Mouse (Mus musculus) G1E (cell line): ENCODE results near the gene Dmgdh. TPM values are rescaled to one million over a fixed set of nuclear protein-coding genes. Genes with fewer than 3 reads are reported as not detected.

Experiments
- ATAC-seq: 2 replicates; pipeline ENCODE4 v1.8.0; 2016; ENCODE audit warnings: mild to moderate bottlenecking; ENCODE audit not compliant: insufficient number of reproducible peaks, poor library complexity, low FRiP score, severe bottlenecking; ENCODE audit errors: extremely low read depth
- DNase-seq: peaks from one replicate; pipeline ENCODE4 v3.0.0; 2012; ENCODE audit warnings: low spot score
- H3K27me3 ChIP-seq: 2 replicates; pipeline ENCODE4 v1.6.1; 2012; ENCODE audit warnings: mild to moderate bottlenecking, low read length, inconsistent platforms; ENCODE audit not compliant: insufficient read depth
- H3K36me3 ChIP-seq: replicated peaks from 2 replicates; pipeline ENCODE3; 2012; ENCODE audit warnings: mild to moderate bottlenecking, inconsistent platforms
- H3K4me1 ChIP-seq: 2 replicates; pipeline ENCODE4 v1.6.1; 2012; ENCODE audit warnings: low read depth, low read length, inconsistent platforms, mixed read lengths; ENCODE audit not compliant: insufficient read depth
- H3K4me3 ChIP-seq: 2 replicates; pipeline ENCODE4 v1.5.1; 2012; ENCODE audit warnings: low read depth, mild to moderate bottlenecking, inconsistent platforms, low read length, moderate library complexity, mixed read lengths
- H3K9me3 ChIP-seq: replicated peaks from 2 replicates; pipeline ENCODE4 v1.6.1; 2012; ENCODE audit warnings: inconsistent platforms
- CTCF ChIP-seq: IDR thresholded peaks from 2 replicates; pipeline ENCODE4 v1.5.1; 2012; ENCODE audit warnings: low read depth, low read length, inconsistent platforms, mixed read lengths
- GATA1 ChIP-seq: IDR thresholded peaks from 2 replicates; pipeline ENCODE4 v1.6.1; 2012; ENCODE audit warnings: borderline replicate concordance, low read length, inconsistent platforms, mixed read lengths
- GATA2 ChIP-seq: IDR thresholded peaks from 2 replicates; pipeline ENCODE4 v1.6.1; 2012; ENCODE audit warnings: low read depth, low read length, inconsistent platforms, borderline replicate concordance
- POLR2AphosphoS5 ChIP-seq: IDR thresholded peaks from 2 replicates; pipeline ENCODE4 v1.6.1; 2012; ENCODE audit warnings: low read depth, low read length, inconsistent platforms; ENCODE audit not compliant: insufficient replicate concordance
- TAL1 ChIP-seq: conservative IDR thresholded peaks from 2 replicates; pipeline ENCODE4 v1.6.1; 2012; ENCODE audit warnings: low read depth, low read length, inconsistent platforms, mixed read lengths
- polyA plus RNA-seq: library from polyadenylated mRNA; stranded (reverse); fragments of >175 nt; gene quantifications from 2 replicates; pipeline ENCODE4 v1.2.3, GENCODE M21; 2012
- total RNA-seq, 2 experiments: library from RNA; stranded (forward) in 1 of 2; stranded (reverse) in 1 of 2; fragments of 200-1000 nt in 1 of 2; fragments of >200 nt in 1 of 2; fragmentation: Nextera tagmentation in 1 of 2; gene quantifications; 2 replicates each; pipeline ENCODE4 v1.2.3; 2014 to 2017

Gene Dmgdh
- total and polyA plus RNA-seq, 3 experiments, result 0.05 TPM; not detected in 2

DNA sequence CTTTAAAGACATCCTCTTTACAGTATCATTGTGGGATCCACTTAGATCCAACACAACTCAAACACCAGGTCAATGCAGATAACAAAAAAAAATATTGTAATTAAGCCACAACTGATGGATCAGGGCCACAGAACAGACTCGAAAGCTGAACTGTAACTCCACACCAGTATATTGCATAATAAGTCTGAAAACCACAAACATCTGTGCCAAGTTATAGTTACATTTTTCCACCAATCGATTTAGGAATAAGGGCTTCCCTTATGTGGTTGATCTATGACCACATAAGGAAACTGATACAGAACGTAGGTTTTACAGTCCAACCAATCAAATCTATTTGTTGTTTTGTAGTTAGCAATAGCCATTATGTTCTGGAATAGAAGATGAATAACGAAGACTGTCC is 80.9 kb downstream of the Dmgdh start:
- DNase-seq (no peak), ATAC-seq (no peak)
- Histone ChIP-seq H3K27me3 (peaks cover 2% of the 10 kb centered on the region), H3K36me3 (no peaks in the 10 kb centered on the region), H3K4me3 (no peak overlapping the region), H3K9me3 (no peaks in the 10 kb centered on the region), H3K4me1 (no peaks in the 10 kb centered on the region)
- TF ChIP-seq GATA1 (no peak), POLR2AphosphoS5 (no peak), GATA2 (no peak)

GRCm38 (mm10) chr13:93756674-93757073 is 82.4 kb downstream of the Dmgdh start:
- no peak for ATAC-seq
- no peaks in the 10 kb centered on the region for H3K27me3 ChIP-seq
- DNase-seq, result no peak
- no peaks in the 10 kb centered on the region for H3K4me1 ChIP-seq
- H3K36me3 ChIP-seq, result no peaks in the 10 kb centered on the region
- H3K9me3 ChIP-seq, result no peaks in the 10 kb centered on the region
- no peak overlapping the region for H3K4me3 ChIP-seq
- TF ChIP-seq GATA2 (no peak), GATA1 (no peak), CTCF (no peak), TAL1 (no peak), POLR2AphosphoS5 (no peak)

DNA sequence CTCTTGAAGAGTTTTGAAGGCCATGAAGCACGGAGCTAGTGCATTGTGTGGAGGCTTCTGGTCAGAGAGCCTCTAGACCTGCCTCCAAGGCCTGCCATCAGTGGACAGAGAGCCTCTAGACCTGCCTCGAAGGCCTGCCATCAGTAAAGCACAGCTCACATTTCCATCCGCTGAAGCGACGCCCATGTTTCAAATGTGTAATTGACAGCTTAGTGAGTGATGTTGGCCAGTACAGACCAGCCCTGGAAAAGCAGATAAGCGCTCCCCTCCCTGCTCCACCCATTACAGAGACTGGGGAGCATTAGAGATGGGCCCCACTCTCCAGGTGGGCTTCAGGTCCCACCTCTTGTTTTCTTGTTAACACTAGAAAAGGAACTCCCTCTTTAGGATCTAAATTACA is 83.3 kb downstream of the Dmgdh start:
- Histone ChIP-seq H3K36me3 (no peaks in the 10 kb centered on the region), H3K9me3 (no peaks in the 10 kb centered on the region), H3K27me3 (no peaks in the 10 kb centered on the region), H3K4me3 (no peak overlapping the region), H3K4me1 (no peaks in the 10 kb centered on the region)
- TF ChIP-seq POLR2AphosphoS5 (no peak), CTCF (no peak), GATA1 (no peak), TAL1 (no peak)
- DNase-seq (no peak), ATAC-seq (no peak)

- Histone ChIP-seq H3K9me3 (no peaks in the 10 kb centered on the region), H3K4me1 (no peaks in the 10 kb centered on the region), H3K27me3 (no peaks in the 10 kb centered on the region), H3K36me3 (no peaks in the 10 kb centered on the region), H3K4me3 (no peak overlapping the region)
- TF ChIP-seq POLR2AphosphoS5 (no peak), GATA1 (no peak), CTCF (no peak), TAL1 (no peak), GATA2 (no peak)
- DNase-seq (no peak), ATAC-seq (no peak)
These were observed 84.1 kb downstream of the Dmgdh start for GRCm38 (mm10) chr13:93758149-93758898.

DNA sequence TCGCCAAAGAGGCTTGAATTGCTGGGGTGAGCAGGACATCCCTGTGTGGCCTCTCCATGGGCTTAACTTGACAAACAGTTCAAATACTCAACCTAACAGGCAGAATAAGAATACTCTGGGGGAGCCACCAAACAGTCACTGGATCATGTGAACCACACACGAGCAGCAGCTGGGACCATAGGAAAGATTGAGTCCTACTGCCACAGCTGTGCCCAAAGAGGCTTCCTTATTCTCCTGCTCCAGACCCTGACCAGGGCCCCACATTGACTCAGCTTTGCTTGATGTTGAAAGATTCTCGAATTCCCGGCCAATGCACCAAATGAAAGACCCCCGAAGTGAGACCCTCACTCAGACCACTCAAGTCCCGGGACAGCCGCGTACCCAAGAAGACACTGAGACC is 87.6 kb downstream of the Dmgdh start:
- H3K4me3 ChIP-seq, result no peak overlapping the region
- no peak for TF ChIP-seq GATA1
- TF ChIP-seq TAL1, result no peak
- no peak for TF ChIP-seq CTCF
- no peak for TF ChIP-seq GATA2
- TF ChIP-seq POLR2AphosphoS5, result no peak
- ATAC-seq (no peak), DNase-seq (no peak)
- no peaks in the 10 kb centered on the region for H3K27me3 ChIP-seq
- no peaks in the 10 kb centered on the region for H3K4me1 ChIP-seq
- no peaks in the 10 kb centered on the region for H3K36me3 ChIP-seq
- H3K9me3 ChIP-seq, result no peaks in the 10 kb centered on the region

- Histone ChIP-seq H3K27me3 (no peaks in the 10 kb centered on the region), H3K9me3 (no peaks in the 10 kb centered on the region), H3K36me3 (no peaks in the 10 kb centered on the region), H3K4me1 (no peaks in the 10 kb centered on the region), H3K4me3 (no peak overlapping the region)
- ATAC-seq (no peak), DNase-seq (no peak)
- TF ChIP-seq CTCF (no peak), GATA1 (no peak), GATA2 (no peak)
These were observed 88.6 kb downstream of the Dmgdh start for GRCm38 (mm10) chr13:93762879-93763278.
